Mouse (Mus musculus) MEL (cell line): ENCODE measurements around the gene Smyd3. TPM values are rescaled to one million over a fixed set of nuclear protein-coding genes. Genes with fewer than 3 reads are reported as not detected.

Source experiments
- DNase-seq: peaks from one replicate; pipeline ENCODE4 v3.0.0; 2011; ENCODE audit warnings: low read depth, low spot score
- H3K27ac ChIP-seq: 2 replicates; pipeline ENCODE4 v1.5.1; 2012; ENCODE audit warnings: low read depth, mild to moderate bottlenecking, control low read depth, low read length, moderate library complexity; ENCODE audit not compliant: control insufficient read depth
- H3K27me3 ChIP-seq, 2 experiments: fragments of 150-350 bp in 1 of 2; sonication (generic) in 1 of 2; 2 replicates each; pipeline ENCODE4 v1.6.1; 2012; ENCODE audit warnings: low read length in 2 of 2, mild to moderate bottlenecking in 2 of 2, improper control_type of control experiment in 1 of 2, moderate library complexity in 1 of 2; ENCODE audit not compliant: insufficient read depth in 2 of 2, control insufficient read depth in 1 of 2
- H3K36me3 ChIP-seq, 2 experiments: 2 replicates each; pipeline ENCODE4 v1.6.1; 2012 to 2014; ENCODE audit warnings: low read length in 2 of 2, improper control_type of control experiment in 1 of 2, inconsistent platforms in 1 of 2, mild to moderate bottlenecking in 1 of 2; ENCODE audit not compliant: insufficient read depth in 2 of 2, control insufficient read depth in 1 of 2
- H3K4me1 ChIP-seq, 2 experiments: fragments of 150-350 bp in 1 of 2; sonication (generic) in 1 of 2; 2 replicates each; pipeline ENCODE4 v1.6.1; 2012; ENCODE audit warnings: low read length in 2 of 2, improper control_type of control experiment in 1 of 2, mild to moderate bottlenecking in 1 of 2; ENCODE audit not compliant: insufficient read depth in 2 of 2, control insufficient read depth in 1 of 2
- H3K4me3 ChIP-seq, 2 experiments: fragments of 150-350 bp in 1 of 2; sonication (generic) in 1 of 2; 2 replicates each; pipeline ENCODE4 v1.5.1; 2012; ENCODE audit warnings: low read depth in 2 of 2, low read length in 2 of 2, mild to moderate bottlenecking in 2 of 2, moderate library complexity in 2 of 2, control low read depth in 1 of 2, improper control_type of control experiment in 1 of 2; ENCODE audit not compliant: control insufficient read depth in 1 of 2, insufficient read depth in 1 of 2
- H3K79me2 ChIP-seq: 2 replicates; pipeline ENCODE4 v1.6.1; 2012; ENCODE audit warnings: mild to moderate bottlenecking, low read length, moderate library complexity; ENCODE audit not compliant: control insufficient read depth, poor library complexity, insufficient read depth
- H3K9ac ChIP-seq: 2 replicates; pipeline ENCODE4 v1.6.1; 2012; ENCODE audit warnings: low read depth, mild to moderate bottlenecking, control low read depth, low read length, moderate library complexity; ENCODE audit not compliant: control insufficient read depth, poor library complexity, severe bottlenecking
- H3K9me3 ChIP-seq: fragments of 150-350 bp; sonication (generic); replicated peaks from 2 replicates; pipeline ENCODE4 v1.6.1; 2012; ENCODE audit warnings: mild to moderate bottlenecking, low read length, improper control_type of control experiment, moderate library complexity; ENCODE audit not compliant: insufficient read depth
- CHD1 ChIP-seq: IDR thresholded peaks from 2 replicates; pipeline ENCODE4 v1.6.1; 2012; ENCODE audit warnings: low read depth, mild to moderate bottlenecking, inconsistent platforms, low read length, improper control_type of control experiment
- CTCF ChIP-seq, 3 experiments: IDR thresholded peaks in 2 of 3; conservative IDR thresholded peaks in 1 of 3; 2 replicates each; pipeline ENCODE4 v1.5.1; 2011 to 2012; ENCODE audit warnings: low read length in 3 of 3, low read depth in 2 of 3, mild to moderate bottlenecking in 2 of 3, improper control_type of control experiment in 1 of 3, inconsistent platforms in 1 of 3, mixed read lengths in 1 of 3, moderate library complexity in 1 of 3; ENCODE audit not compliant: control insufficient read depth in 1 of 3, insufficient read depth in 1 of 3, poor library complexity in 1 of 3, severe bottlenecking in 1 of 3
- E2F4 ChIP-seq: IDR thresholded peaks from 2 replicates; pipeline ENCODE4 v1.6.1; 2011; ENCODE audit warnings: low read depth, low read length, improper control_type of control experiment, borderline replicate concordance
- ETS1 ChIP-seq: IDR thresholded peaks from 2 replicates; pipeline ENCODE4 v1.6.1; 2012; ENCODE audit warnings: low read depth, mild to moderate bottlenecking, inconsistent platforms, low read length, improper control_type of control experiment, moderate library complexity
- HCFC1 ChIP-seq: IDR thresholded peaks from 2 replicates; pipeline ENCODE4 v1.6.1; 2012; ENCODE audit warnings: low read depth, mild to moderate bottlenecking, inconsistent platforms, low read length, improper control_type of control experiment, moderate library complexity
- MAFK ChIP-seq: IDR thresholded peaks from 2 replicates; pipeline ENCODE4 v1.6.1; 2011; ENCODE audit warnings: low read depth, mild to moderate bottlenecking, low read length, improper control_type of control experiment, borderline replicate concordance
- MAX ChIP-seq: IDR thresholded peaks from 2 replicates; pipeline ENCODE4 v1.6.1; 2011; ENCODE audit warnings: low read length, improper control_type of control experiment
- MYC ChIP-seq: IDR thresholded peaks from 2 replicates; pipeline ENCODE4 v1.6.1; 2011; ENCODE audit warnings: low read depth, mild to moderate bottlenecking, low read length, improper control_type of control experiment, moderate library complexity
- NRF1 ChIP-seq: IDR thresholded peaks from 2 replicates; pipeline ENCODE4 v1.6.1; 2014; ENCODE audit warnings: low read depth, mild to moderate bottlenecking, inconsistent platforms, low read length, improper control_type of control experiment, moderate library complexity; ENCODE audit not compliant: poor library complexity, insufficient read depth, severe bottlenecking
- POLR2A ChIP-seq, 2 experiments: IDR thresholded peaks; 2 replicates each; pipeline ENCODE4 v1.6.1; 2011 to 2012; ENCODE audit warnings: low read length in 2 of 2, mild to moderate bottlenecking in 2 of 2, control low read depth in 1 of 2, improper control_type of control experiment in 1 of 2, low read depth in 1 of 2, moderate library complexity in 1 of 2; ENCODE audit not compliant: control insufficient read depth in 1 of 2, insufficient read depth in 1 of 2, poor library complexity in 1 of 2
- POLR2AphosphoS5 ChIP-seq: IDR thresholded peaks from 2 replicates; pipeline ENCODE4 v1.6.1; 2012; ENCODE audit warnings: low read depth, borderline replicate concordance, mild to moderate bottlenecking, inconsistent platforms, low read length, moderate library complexity, mixed read lengths
- RAD21 ChIP-seq: IDR thresholded peaks from 2 replicates; pipeline ENCODE4 v1.6.1; 2011; ENCODE audit warnings: mild to moderate bottlenecking, low read depth, low read length, improper control_type of control experiment
- TBP ChIP-seq: IDR thresholded peaks from 2 replicates; pipeline ENCODE4 v1.8.0; 2011; ENCODE audit warnings: low read depth, low read length, improper control_type of control experiment
- USF1 ChIP-seq: IDR thresholded peaks from 2 replicates; pipeline ENCODE4 v1.6.1; 2014; ENCODE audit warnings: low read depth, mild to moderate bottlenecking, inconsistent platforms, low read length, improper control_type of control experiment, moderate library complexity
- USF2 ChIP-seq, 2 experiments: IDR thresholded peaks; 2 replicates each; pipeline ENCODE4 v1.6.1; 2011 to 2012; ENCODE audit warnings: improper control_type of control experiment in 2 of 2, low read length in 2 of 2, borderline replicate concordance in 1 of 2, inconsistent platforms in 1 of 2, low read depth in 1 of 2, mild to moderate bottlenecking in 1 of 2; ENCODE audit not compliant: insufficient read depth in 1 of 2
- ZC3H11A ChIP-seq: IDR thresholded peaks from 2 replicates; pipeline ENCODE4 v1.6.1; 2012; ENCODE audit warnings: low read depth, mild to moderate bottlenecking, inconsistent platforms, low read length, improper control_type of control experiment
- ZMIZ1 ChIP-seq: IDR thresholded peaks from 2 replicates; pipeline ENCODE4 v1.6.1; 2012; ENCODE audit warnings: low read depth, mild to moderate bottlenecking, inconsistent platforms, low read length, improper control_type of control experiment, moderate library complexity
- polyA plus RNA-seq, 2 experiments: library from polyadenylated mRNA; stranded (reverse) in 1 of 2; unstranded in 1 of 2; fragments of >175 nt in 1 of 2; fragments of >200 nt in 1 of 2; gene quantifications; 2 replicates each; pipeline versions ENCODE4 v1.2.1 to v1.2.4; 2012; ENCODE audit warnings: low replicate concordance in 2 of 2, low read depth in 1 of 2; ENCODE audit not compliant: insufficient read length in 2 of 2, insufficient read depth in 1 of 2, missing spikeins in 1 of 2
- total RNA-seq: library from RNA; depleted of rRNA; stranded (reverse); fragments of 300-350 nt; gene quantifications from 2 replicates; pipeline ENCODE4 v1.2.3, GENCODE M21; 2012

Gene Smyd3
- total and polyA plus RNA-seq, 3 experiments = 13.3 to 18.2 TPM; not detected in 1

DNA sequence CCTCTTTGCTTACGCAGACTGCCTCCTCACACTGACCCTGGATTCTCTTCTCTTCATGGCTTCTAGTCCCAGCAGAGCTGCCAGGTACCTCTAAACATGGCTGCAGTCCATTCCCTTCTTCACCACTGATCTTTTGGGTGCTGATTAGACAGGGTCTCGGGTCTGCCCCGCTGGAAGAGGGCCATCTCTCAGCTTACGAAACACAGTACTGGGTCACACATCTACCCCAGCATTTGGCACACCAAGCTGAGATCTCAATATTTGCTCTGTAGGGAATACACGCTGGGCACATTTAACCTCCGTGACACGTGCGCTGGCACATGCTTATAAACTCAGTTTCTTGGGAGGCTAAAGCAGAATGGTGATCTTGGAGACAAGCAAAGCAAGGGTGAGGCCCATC, 413.4 kb downstream of the Smyd3 start:
- no peaks in the 10 kb centered on the region for H3K79me2 ChIP-seq
- H3K4me1 ChIP-seq = peaks cover 4 to 19% of the 10 kb centered on the region in 2 experiments
- no peaks in the 10 kb centered on the region for H3K27me3 ChIP-seq
- H3K9me3 ChIP-seq = no peaks in the 10 kb centered on the region
- H3K36me3 ChIP-seq = peaks cover 0 to 7% of the 10 kb centered on the region in 2 experiments; a peak in 2 of 4 replicates
- TF ChIP-seq HCFC1 (no peak), USF1 (no peak), NRF1 (no peak), E2F4 (no peak), MAX (no peak), MYC (no peak), RAD21 (no peak), ETS1 (no peak), POLR2AphosphoS5 (no peak), TBP (no peak), CTCF (IDR thresholded peaks at IDR 0.05 in 2 of 3, conservative IDR thresholded peaks at IDR 0.05 in 1 of 3; ENCODE audit: control insufficient read depth in 1 of 3, insufficient read depth in 1 of 3, low read depth in 2 of 3, low read length in 3 of 3, poor library complexity in 1 of 3, severe bottlenecking in 1 of 3) (no peak), ZC3H11A (no peak), POLR2A (IDR thresholded peaks at IDR 0.05; ENCODE audit: control insufficient read depth in 1 of 2, insufficient read depth in 1 of 2, low read depth in 1 of 2, low read length in 2 of 2, poor library complexity in 1 of 2) (no peak), MAFK (no peak), USF2 (IDR thresholded peaks at IDR 0.05; ENCODE audit: borderline replicate concordance in 1 of 2, insufficient read depth in 1 of 2, low read depth in 1 of 2, low read length in 2 of 2) (no peak), ZMIZ1 (no peak), CHD1 (no peak)
- no peak overlapping the region for H3K9ac ChIP-seq
- DNase-seq = no peak
- no peak overlapping the region for H3K27ac ChIP-seq
- no peak overlapping the region for H3K4me3 ChIP-seq

DNA sequence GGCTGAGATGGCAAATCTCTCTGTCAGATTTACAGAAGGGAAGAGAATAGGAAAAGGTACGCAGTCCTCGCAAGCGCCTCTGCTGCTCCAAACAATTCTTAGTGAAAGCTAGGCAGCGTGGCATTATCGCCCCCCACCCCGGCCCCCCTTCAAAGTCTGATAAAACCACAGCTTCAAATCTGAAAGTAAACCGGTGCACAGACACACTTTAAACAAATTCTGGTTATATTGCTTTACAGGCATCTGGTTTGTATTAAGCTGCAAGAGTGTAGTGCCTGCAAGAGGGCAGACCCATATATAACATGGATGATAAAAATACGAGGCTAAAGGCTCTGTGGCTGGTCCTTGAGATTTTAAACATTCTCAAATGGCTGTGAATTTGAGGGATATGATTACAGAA, 420.8 kb downstream of the Smyd3 start:
- TF ChIP-seq USF1 (no peak), ETS1 (no peak)
- TF ChIP-seq, all 39 proteins: peak for 0
- DNase-seq = no peak

More for the DNA sequence above, 420.8 kb downstream of the Smyd3 start:
- no peaks in the 10 kb centered on the region for H3K4me1 ChIP-seq
- no peaks in the 10 kb centered on the region for H3K27me3 ChIP-seq
- H3K36me3 ChIP-seq = no peaks in the 10 kb centered on the region
- no peak overlapping the region for H3K27ac ChIP-seq
- no peaks in the 10 kb centered on the region for H3K79me2 ChIP-seq
- H3K9ac ChIP-seq = no peak overlapping the region
- no peaks in the 10 kb centered on the region for H3K9me3 ChIP-seq
- no peak overlapping the region for H3K4me3 ChIP-seq
